Mouse (Mus musculus): ENCODE data around the gene Smug1. TPM values are rescaled to one million over a fixed set of nuclear protein-coding genes. Genes with fewer than 3 reads are reported as not detected.
A peak's percentile ranks its signal among the peaks of the same experiment; 100 is the strongest.

Gene Smug1
- polyA plus RNA-seq, 1 experiment: 3.8 TPM

- TF ChIP-seq CTCF (IDR thresholded peaks at IDR 0.05; ENCODE audit: control insufficient read depth, insufficient read depth, insufficient replicate concordance, low read depth, low read length) (no peak), POLR2A (IDR thresholded peaks at IDR 0.05; ENCODE audit: control insufficient read depth, low read depth, low read length) (no peak)
- no peaks in the 10 kb centered on the region for H3K4me1 ChIP-seq (ENCODE audit: control insufficient read depth, insufficient read depth, low read length)
- no peak overlapping the region for H3K27ac ChIP-seq (ENCODE audit: control insufficient read depth, insufficient read depth, low read depth, low read length)
- no peak overlapping the region for H3K4me3 ChIP-seq (ENCODE audit: control insufficient read depth, low read depth, low read length)
- H3K27me3 ChIP-seq (ENCODE audit: control insufficient read depth, insufficient read depth, low read length): no peaks in the 10 kb centered on the region
- no peaks in the 10 kb centered on the region for H3K36me3 ChIP-seq (ENCODE audit: control insufficient read depth, insufficient read depth, low read length)
Observed at GRCm38 (mm10) chr15:103124254-103124653, 42.6 kb downstream of the Smug1 start.

DNA sequence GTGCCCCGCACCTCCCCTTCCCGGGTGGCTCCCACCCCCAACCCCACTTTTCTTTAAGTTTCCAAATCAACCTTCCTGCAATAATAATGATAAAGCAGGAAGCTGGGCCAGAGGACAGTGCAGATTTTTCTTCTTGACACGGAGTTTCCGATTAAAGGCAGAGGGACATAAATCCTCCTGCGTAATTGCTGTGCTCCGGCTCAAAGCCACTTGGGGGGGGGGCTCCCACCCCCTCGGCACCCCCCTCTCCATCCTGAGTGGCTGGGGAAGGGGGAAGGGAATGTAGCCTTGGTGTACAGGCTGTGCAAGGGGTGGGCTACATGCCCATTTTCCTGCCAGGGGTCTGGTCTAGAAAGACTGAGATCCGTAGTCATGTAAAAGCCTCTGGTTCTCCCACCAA, 43.5 kb downstream of the Smug1 start:
- Histone ChIP-seq H3K4me1 (ENCODE audit: control insufficient read depth, insufficient read depth, low read length) (no peaks in the 10 kb centered on the region), H3K4me3 (ENCODE audit: control insufficient read depth, low read depth, low read length) (no peak overlapping the region), H3K27me3 (ENCODE audit: control insufficient read depth, insufficient read depth, low read length) (no peaks in the 10 kb centered on the region), H3K27ac (ENCODE audit: control insufficient read depth, insufficient read depth, low read depth, low read length) (no peak overlapping the region), H3K36me3 (ENCODE audit: control insufficient read depth, insufficient read depth, low read length) (no peaks in the 10 kb centered on the region)
- no peak for TF ChIP-seq POLR2A (IDR thresholded peaks at IDR 0.05; ENCODE audit: control insufficient read depth, low read depth, low read length)
- TF ChIP-seq CTCF (IDR thresholded peaks at IDR 0.05; ENCODE audit: control insufficient read depth, insufficient read depth, insufficient replicate concordance, low read depth, low read length): no peak

- Histone ChIP-seq H3K4me1 (ENCODE audit: control insufficient read depth, insufficient read depth, low read length) (no peaks in the 10 kb centered on the region), H3K27ac (ENCODE audit: control insufficient read depth, insufficient read depth, low read depth, low read length) (no peak overlapping the region), H3K4me3 (ENCODE audit: control insufficient read depth, low read depth, low read length) (no peak overlapping the region), H3K27me3 (ENCODE audit: control insufficient read depth, insufficient read depth, low read length) (no peaks in the 10 kb centered on the region), H3K36me3 (ENCODE audit: control insufficient read depth, insufficient read depth, low read length) (no peaks in the 10 kb centered on the region)
- TF ChIP-seq POLR2A (IDR thresholded peaks at IDR 0.05; ENCODE audit: control insufficient read depth, low read depth, low read length) (no peak), CTCF (IDR thresholded peaks at IDR 0.05; ENCODE audit: control insufficient read depth, insufficient read depth, insufficient replicate concordance, low read depth, low read length) (no peak)
Observed at GRCm38 (mm10) chr15:103122372-103122771, 44.5 kb downstream of the Smug1 start.

DNA sequence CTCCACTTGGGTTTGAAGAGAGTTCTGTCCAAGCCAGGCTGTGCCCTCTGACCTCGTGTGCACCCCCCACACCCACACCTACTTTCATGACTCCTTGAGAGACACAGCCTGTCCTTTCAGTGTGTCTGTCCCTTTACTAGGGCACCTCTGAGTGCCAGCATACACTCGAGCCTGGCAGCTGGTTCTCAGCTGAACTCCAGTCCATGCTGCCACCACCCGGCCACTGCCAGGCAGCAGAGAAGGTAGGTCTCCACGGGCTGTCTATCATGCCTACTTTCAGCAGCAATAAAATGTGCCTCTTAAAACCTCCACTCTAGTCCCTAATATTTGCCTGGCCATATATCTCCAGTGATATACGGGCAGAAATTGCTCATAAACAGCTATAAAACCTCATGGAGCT, 45.5 kb downstream of the Smug1 start:
- Histone ChIP-seq H3K4me1 (ENCODE audit: control insufficient read depth, insufficient read depth, low read length) (no peaks in the 10 kb centered on the region), H3K36me3 (ENCODE audit: control insufficient read depth, insufficient read depth, low read length) (no peaks in the 10 kb centered on the region), H3K27ac (ENCODE audit: control insufficient read depth, insufficient read depth, low read depth, low read length) (no peak overlapping the region), H3K4me3 (ENCODE audit: control insufficient read depth, low read depth, low read length) (no peak overlapping the region), H3K27me3 (ENCODE audit: control insufficient read depth, insufficient read depth, low read length) (no peaks in the 10 kb centered on the region)
- TF ChIP-seq POLR2A (IDR thresholded peaks at IDR 0.05; ENCODE audit: control insufficient read depth, low read depth, low read length) (no peak), CTCF (IDR thresholded peaks at IDR 0.05; ENCODE audit: control insufficient read depth, insufficient read depth, insufficient replicate concordance, low read depth, low read length) (peak; percentile 44; the same call in 1 of the 2 replicates)

- Histone ChIP-seq H3K4me3 (ENCODE audit: control insufficient read depth, low read depth, low read length) (no peak overlapping the region), H3K36me3 (ENCODE audit: control insufficient read depth, insufficient read depth, low read length) (no peaks in the 10 kb centered on the region), H3K27me3 (ENCODE audit: control insufficient read depth, insufficient read depth, low read length) (no peaks in the 10 kb centered on the region), H3K4me1 (ENCODE audit: control insufficient read depth, insufficient read depth, low read length) (no peaks in the 10 kb centered on the region), H3K27ac (ENCODE audit: control insufficient read depth, insufficient read depth, low read depth, low read length) (no peak overlapping the region)
- TF ChIP-seq CTCF (IDR thresholded peaks at IDR 0.05; ENCODE audit: control insufficient read depth, insufficient read depth, insufficient replicate concordance, low read depth, low read length) (no peak), POLR2A (IDR thresholded peaks at IDR 0.05; ENCODE audit: control insufficient read depth, low read depth, low read length) (no peak)
Observed at GRCm38 (mm10) chr15:103120594-103120993, 46.3 kb downstream of the Smug1 start.

- Histone ChIP-seq H3K4me1 (ENCODE audit: control insufficient read depth, insufficient read depth, low read length) (no peaks in the 10 kb centered on the region), H3K27ac (ENCODE audit: control insufficient read depth, insufficient read depth, low read depth, low read length) (no peak overlapping the region), H3K27me3 (ENCODE audit: control insufficient read depth, insufficient read depth, low read length) (no peaks in the 10 kb centered on the region), H3K4me3 (ENCODE audit: control insufficient read depth, low read depth, low read length) (no peak overlapping the region), H3K36me3 (ENCODE audit: control insufficient read depth, insufficient read depth, low read length) (no peaks in the 10 kb centered on the region)
- TF ChIP-seq POLR2A (IDR thresholded peaks at IDR 0.05; ENCODE audit: control insufficient read depth, low read depth, low read length) (no peak), CTCF (IDR thresholded peaks at IDR 0.05; ENCODE audit: control insufficient read depth, insufficient read depth, insufficient replicate concordance, low read depth, low read length) (no peak)
Observed at GRCm38 (mm10) chr15:103115726-103116125, 51.2 kb downstream of the Smug1 start.

DNA sequence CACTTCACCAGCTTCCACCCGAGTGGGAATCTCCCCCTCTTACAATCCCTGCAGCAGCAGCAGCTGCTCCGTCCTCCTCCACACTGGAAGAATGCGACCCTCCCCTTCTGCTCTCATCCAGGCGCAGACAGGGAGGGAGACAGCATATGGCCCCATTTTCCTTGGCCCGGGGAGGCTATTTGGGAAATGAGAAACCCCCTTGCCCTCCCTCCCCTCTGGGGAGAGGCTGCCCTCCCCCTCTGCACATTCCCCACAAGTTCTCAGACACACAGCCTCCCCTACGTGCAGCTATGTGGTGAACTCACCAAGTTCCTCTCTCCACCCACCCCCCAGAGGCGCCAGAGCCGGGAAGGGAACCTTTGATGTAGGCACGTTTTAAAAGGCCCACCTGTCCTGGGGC, 51.6 kb downstream of the Smug1 start:
- no peaks in the 10 kb centered on the region for H3K36me3 ChIP-seq (ENCODE audit: control insufficient read depth, insufficient read depth, low read length)
- H3K27ac ChIP-seq (ENCODE audit: control insufficient read depth, insufficient read depth, low read depth, low read length): no peak overlapping the region
- H3K4me1 ChIP-seq (ENCODE audit: control insufficient read depth, insufficient read depth, low read length): no peaks in the 10 kb centered on the region
- TF ChIP-seq POLR2A (IDR thresholded peaks at IDR 0.05; ENCODE audit: control insufficient read depth, low read depth, low read length) (no peak), CTCF (IDR thresholded peaks at IDR 0.05; ENCODE audit: control insufficient read depth, insufficient read depth, insufficient replicate concordance, low read depth, low read length) (no peak)
- H3K4me3 ChIP-seq (ENCODE audit: control insufficient read depth, low read depth, low read length): no peak overlapping the region
- no peaks in the 10 kb centered on the region for H3K27me3 ChIP-seq (ENCODE audit: control insufficient read depth, insufficient read depth, low read length)

- no peak overlapping the region for H3K4me3 ChIP-seq (ENCODE audit: control insufficient read depth, low read depth, low read length)
- no peaks in the 10 kb centered on the region for H3K36me3 ChIP-seq (ENCODE audit: control insufficient read depth, insufficient read depth, low read length)
- H3K4me1 ChIP-seq (ENCODE audit: control insufficient read depth, insufficient read depth, low read length): no peaks in the 10 kb centered on the region
- H3K27ac ChIP-seq (ENCODE audit: control insufficient read depth, insufficient read depth, low read depth, low read length): no peak overlapping the region
- TF ChIP-seq CTCF (IDR thresholded peaks at IDR 0.05; ENCODE audit: control insufficient read depth, insufficient read depth, insufficient replicate concordance, low read depth, low read length): no peak
- no peaks in the 10 kb centered on the region for H3K27me3 ChIP-seq (ENCODE audit: control insufficient read depth, insufficient read depth, low read length)
Observed at GRCm38 (mm10) chr15:103113077-103113476, 53.8 kb downstream of the Smug1 start.

Measured in testis, adult 2 months (tissue).